Mouse (Mus musculus) stomach, embryonic 15.5 days (tissue): ENCODE results near the gene Enpp6. TPM values are rescaled to one million over a fixed set of nuclear protein-coding genes. Genes with fewer than 3 reads are reported as not detected.

Source experiments
- ATAC-seq: fragments of 200-750 bp; cut with Nextera tagmentation; 2 replicates; pipeline ENCODE4 v1.8.0; 2017; ENCODE audit warnings: low read depth, moderate number of reproducible peaks, moderate TSS enrichment; ENCODE audit not compliant: insufficient read depth, low FRiP score
- H3K27ac ChIP-seq: fragments of 300-500 bp; sonication (generic); 2 replicates; pipeline ENCODE4 v1.5.1; 2015; ENCODE audit warnings: mild to moderate bottlenecking, inconsistent platforms
- H3K27me3 ChIP-seq: fragments of 300-500 bp; sonication (generic); replicated peaks from 2 replicates; pipeline ENCODE4 v1.6.1; 2015; ENCODE audit warnings: inconsistent platforms
- H3K36me3 ChIP-seq: fragments of 300-500 bp; sonication (generic); 2 replicates; pipeline ENCODE4 v1.6.1; 2015; ENCODE audit warnings: inconsistent platforms
- H3K4me1 ChIP-seq: fragments of 300-500 bp; sonication (generic); 2 replicates; pipeline ENCODE4 v1.6.1; 2015; ENCODE audit warnings: inconsistent platforms
- H3K4me2 ChIP-seq: fragments of 300-500 bp; sonication (generic); 2 replicates; pipeline ENCODE4 v1.6.1; 2015; ENCODE audit warnings: mild to moderate bottlenecking, inconsistent platforms
- H3K4me3 ChIP-seq: fragments of 300-500 bp; sonication (generic); replicated peaks from 2 replicates; pipeline ENCODE4 v1.5.1; 2015; ENCODE audit warnings: inconsistent platforms
- H3K9ac ChIP-seq: fragments of 300-500 bp; sonication (generic); 2 replicates; pipeline ENCODE4 v1.6.1; 2015; ENCODE audit warnings: inconsistent platforms
- H3K9me3 ChIP-seq: fragments of 300-500 bp; sonication (generic); 2 replicates; pipeline ENCODE4 v1.6.1; 2016; ENCODE audit warnings: inconsistent platforms
- WGBS: fragments of 180-500 bp; shearing (Covaris S2); methylation state at CpG from one replicate; pipeline ENCODE4 v1.1.7; 2015; 5-methylcytosine and 5-hydroxymethylcytosine counted together
- polyA plus RNA-seq: library from polyadenylated mRNA; unstranded; fragments of >200 nt; fragmentation: Nextera tagmentation; extraction: Ambion mirVana; gene quantifications from 2 replicates; pipeline ENCODE4 v1.2.1, GENCODE M21; 2015

Gene Enpp6
- polyA plus RNA-seq, 1 experiment from 2014 or later, result 0.77 TPM

DNA sequence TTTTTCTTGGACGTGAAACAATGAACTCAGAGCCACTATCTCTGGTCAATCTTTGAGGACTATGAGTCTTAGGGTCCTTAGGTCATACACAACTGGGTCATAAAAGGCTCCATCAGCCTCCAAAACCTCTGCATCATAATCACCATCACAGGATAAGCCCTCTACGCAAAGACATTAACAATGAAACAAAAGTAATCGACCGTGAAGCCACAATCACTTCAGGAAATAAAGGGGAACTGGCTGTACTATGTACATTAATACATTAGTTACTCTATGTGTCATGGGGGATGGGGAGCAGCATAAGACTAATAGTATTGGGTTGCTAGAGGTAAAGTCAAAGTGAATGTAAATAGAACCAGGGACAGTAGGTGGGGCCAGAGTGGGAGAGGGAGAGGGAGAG is 59.7 kb downstream of the Enpp6 start:
- 73% methylated on average over 4 of the region's 4 CpGs for WGBS
- no peaks in the 10 kb centered on the region for H3K9me3 ChIP-seq
- no peak for ATAC-seq
- no peaks in the 10 kb centered on the region for H3K27me3 ChIP-seq
- H3K27ac ChIP-seq, result no peak overlapping the region
- H3K4me2 ChIP-seq, result no peak overlapping the region
- no peaks in the 10 kb centered on the region for H3K4me1 ChIP-seq
- no peak overlapping the region for H3K9ac ChIP-seq
- H3K4me3 ChIP-seq, result no peak overlapping the region
- no peaks in the 10 kb centered on the region for H3K36me3 ChIP-seq

DNA sequence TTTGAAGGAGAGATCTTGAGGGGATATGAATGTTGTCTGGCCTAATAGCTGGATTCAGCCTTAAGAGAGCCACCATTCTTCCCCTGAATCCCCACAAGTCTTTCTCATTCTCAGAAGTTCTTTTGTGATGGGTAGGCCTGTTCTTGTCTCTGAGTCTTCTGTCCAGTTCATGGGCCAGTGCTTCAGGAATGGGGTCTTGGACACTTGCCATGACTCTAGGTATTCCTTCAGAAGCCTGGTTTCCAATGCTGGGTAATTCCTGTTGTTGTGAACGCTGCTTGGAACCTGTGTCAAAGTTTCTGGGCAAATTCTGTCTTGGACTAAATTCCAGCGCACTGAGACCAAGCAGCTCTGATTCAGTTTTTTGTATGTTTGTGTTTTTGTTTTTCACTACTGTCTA is 60.5 kb downstream of the Enpp6 start:
- WGBS, result 89% methylated on average over 2 of the region's 2 CpGs
- no peaks in the 10 kb centered on the region for H3K9me3 ChIP-seq
- no peak overlapping the region for H3K4me3 ChIP-seq
- H3K9ac ChIP-seq, result no peak overlapping the region
- no peak overlapping the region for H3K27ac ChIP-seq
- no peak overlapping the region for H3K4me2 ChIP-seq
- no peaks in the 10 kb centered on the region for H3K27me3 ChIP-seq
- H3K36me3 ChIP-seq, result no peaks in the 10 kb centered on the region
- ATAC-seq, result no peak
- H3K4me1 ChIP-seq, result no peaks in the 10 kb centered on the region

DNA sequence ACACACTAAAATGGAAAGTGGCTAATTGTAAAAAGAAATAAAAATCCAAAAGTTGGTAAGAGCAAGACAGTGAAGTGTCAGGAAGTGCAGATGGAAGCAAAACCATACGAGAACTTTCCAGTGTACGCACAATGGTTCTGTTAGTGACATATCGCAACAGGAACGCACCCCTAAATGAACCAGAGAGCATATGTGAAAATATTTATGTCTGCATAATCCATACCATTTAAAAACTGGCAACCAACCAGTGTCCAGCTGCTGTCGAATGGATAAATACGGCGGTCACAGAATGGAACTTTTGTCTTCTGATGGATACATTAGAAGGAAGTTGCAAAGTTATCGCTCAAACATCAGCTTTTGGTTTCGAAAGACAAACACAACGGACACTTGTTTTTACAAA is 61.9 kb downstream of the Enpp6 start:
- Histone ChIP-seq H3K9me3 (no peaks in the 10 kb centered on the region), H3K9ac (no peak overlapping the region), H3K4me3 (no peak overlapping the region), H3K4me2 (no peak overlapping the region), H3K27ac (peak overlapping the region; percentile 13), H3K36me3 (no peaks in the 10 kb centered on the region), H3K4me1 (no peaks in the 10 kb centered on the region), H3K27me3 (no peaks in the 10 kb centered on the region)
- WGBS, result 61% methylated on average over 10 of the region's 10 CpGs
- ATAC-seq, result peak; percentile 35; the same call in 1 of the 2 replicates

DNA sequence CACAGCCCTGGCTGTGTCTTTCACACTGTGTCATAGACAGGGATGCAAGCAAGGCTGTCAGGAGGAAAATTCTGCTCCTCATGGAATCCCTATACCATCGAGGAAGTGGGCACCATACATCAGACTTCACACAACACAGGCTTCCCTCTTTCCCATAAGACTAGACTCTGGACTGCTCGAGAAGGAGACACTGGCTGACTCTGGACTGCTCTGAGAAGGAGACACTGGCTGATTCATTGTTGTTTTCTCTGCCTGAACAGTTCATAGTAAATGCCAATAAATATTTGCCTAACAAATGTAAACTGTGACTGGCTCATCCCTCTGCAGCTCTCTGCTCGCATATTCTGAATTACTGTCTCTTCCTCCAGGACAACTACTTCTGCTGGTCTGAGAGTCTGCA is 66.0 kb downstream of the Enpp6 start:
- Histone ChIP-seq H3K4me3 (no peak overlapping the region), H3K4me1 (no peaks in the 10 kb centered on the region), H3K9me3 (no peaks in the 10 kb centered on the region), H3K27me3 (no peaks in the 10 kb centered on the region), H3K9ac (no peak overlapping the region), H3K36me3 (no peaks in the 10 kb centered on the region), H3K4me2 (no peak overlapping the region), H3K27ac (no peak overlapping the region)
- 42% methylated on average over 3 of the region's 3 CpGs for WGBS
- ATAC-seq, result no peak; the same call in 1 of the 2 replicates

DNA sequence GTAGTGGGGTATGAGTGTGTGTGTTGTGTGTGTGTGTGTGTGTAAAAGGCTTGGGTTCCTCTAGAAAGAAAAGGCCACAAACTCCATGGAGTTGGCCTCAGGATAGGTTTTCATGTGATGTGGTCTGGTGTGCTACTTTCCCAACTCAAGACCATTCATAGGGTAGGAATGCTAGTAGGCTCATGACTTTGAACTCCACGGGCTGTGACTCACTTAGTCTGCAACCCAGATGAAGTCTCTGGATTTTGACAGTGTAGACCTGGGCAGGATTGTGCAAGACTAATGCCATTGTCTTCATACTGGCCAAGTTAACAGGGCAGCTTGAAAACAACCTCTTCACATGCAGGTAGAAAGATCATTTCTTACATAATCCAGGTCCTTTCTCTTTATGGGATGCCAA is 69.4 kb downstream of the Enpp6 start:
- Histone ChIP-seq H3K9ac (no peak overlapping the region), H3K4me3 (no peak overlapping the region), H3K9me3 (no peaks in the 10 kb centered on the region), H3K27ac (no peak overlapping the region), H3K4me1 (no peaks in the 10 kb centered on the region), H3K4me2 (no peak overlapping the region), H3K27me3 (no peaks in the 10 kb centered on the region), H3K36me3 (no peaks in the 10 kb centered on the region)
- WGBS, result 87% methylated on average over 1 of the region's 1 CpGs
- ATAC-seq, result no peak

DNA sequence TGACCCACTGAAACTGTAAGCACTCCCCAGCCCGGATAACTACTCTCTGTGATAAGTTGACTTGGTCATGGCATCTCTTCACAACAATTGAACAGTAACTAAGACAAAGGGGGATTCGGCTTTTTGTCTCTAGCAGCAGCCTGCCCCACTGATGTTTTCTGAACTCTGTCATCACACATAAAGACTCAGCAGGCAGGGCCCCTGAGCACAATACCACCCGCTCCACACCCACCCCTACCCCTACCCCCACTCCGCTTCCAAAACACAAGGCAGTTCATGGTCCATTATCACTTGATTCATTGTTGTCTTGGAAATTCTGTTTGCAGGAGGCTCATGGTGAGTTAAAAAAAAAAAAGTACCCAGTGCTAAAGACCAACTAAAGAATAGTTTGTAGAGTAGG is 71.8 kb downstream of the Enpp6 start:
- 84% methylated on average over 4 of the region's 4 CpGs for WGBS
- H3K9ac ChIP-seq, result no peak overlapping the region
- H3K27me3 ChIP-seq, result no peaks in the 10 kb centered on the region
- H3K4me3 ChIP-seq, result no peak overlapping the region
- no peaks in the 10 kb centered on the region for H3K36me3 ChIP-seq
- no peaks in the 10 kb centered on the region for H3K4me1 ChIP-seq
- no peak for ATAC-seq
- no peaks in the 10 kb centered on the region for H3K9me3 ChIP-seq
- no peak overlapping the region for H3K4me2 ChIP-seq
- H3K27ac ChIP-seq, result no peak overlapping the region

DNA sequence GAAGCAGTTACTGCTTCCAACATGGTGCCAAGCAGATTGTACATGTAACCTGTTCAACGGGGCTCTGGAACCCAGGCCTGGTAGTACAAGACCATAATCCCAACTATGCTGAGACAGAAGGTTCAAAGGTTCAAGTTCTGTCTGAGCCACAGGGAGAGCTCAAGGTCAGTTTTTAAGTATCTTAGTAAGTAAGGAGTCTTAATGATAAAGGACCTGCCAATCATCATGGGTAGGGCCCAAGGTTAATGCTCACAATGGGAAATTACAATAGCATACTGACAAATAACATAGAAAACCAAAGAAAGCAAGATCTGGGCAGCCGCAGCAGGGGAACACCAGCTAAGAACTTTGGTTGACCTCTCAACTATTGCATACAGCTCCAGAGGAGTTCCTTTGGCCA is 72.3 kb downstream of the Enpp6 start:
- Histone ChIP-seq H3K4me2 (no peak overlapping the region), H3K27me3 (no peaks in the 10 kb centered on the region), H3K9ac (no peak overlapping the region), H3K36me3 (no peaks in the 10 kb centered on the region), H3K9me3 (no peaks in the 10 kb centered on the region), H3K27ac (no peak overlapping the region), H3K4me3 (no peak overlapping the region), H3K4me1 (no peaks in the 10 kb centered on the region)
- WGBS, result 78% methylated on average over 2 of the region's 2 CpGs
- no peak for ATAC-seq

DNA sequence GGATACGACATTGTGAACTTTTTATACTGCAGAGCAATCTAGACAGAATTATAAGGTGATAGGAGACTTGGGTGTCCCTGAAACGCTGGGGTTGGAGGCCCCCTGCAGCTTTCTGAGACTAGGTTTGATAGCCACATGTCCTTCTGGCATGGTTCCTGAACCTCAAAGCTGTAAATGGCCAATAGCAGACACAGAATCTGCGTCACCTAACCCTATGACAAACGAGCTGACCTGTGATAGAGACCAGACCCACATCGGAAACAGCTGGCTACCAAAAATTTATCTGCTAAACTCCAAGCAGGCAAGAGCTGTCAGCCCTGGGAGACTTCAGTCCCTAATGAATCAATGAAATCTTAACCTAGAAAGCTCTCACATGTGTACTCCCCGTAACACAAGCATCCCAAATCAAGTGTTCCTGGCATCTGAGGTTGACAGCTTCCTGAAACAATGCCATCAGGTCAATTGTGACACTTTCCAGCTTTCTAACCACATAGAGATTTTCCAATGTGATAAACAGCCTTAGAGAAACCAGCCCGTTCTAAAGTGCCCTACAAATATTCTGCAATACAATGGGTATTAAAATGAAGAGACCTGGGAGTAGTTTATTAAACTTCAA is 74.5 kb downstream of the Enpp6 start:
- no peaks in the 10 kb centered on the region for H3K27me3 ChIP-seq
- H3K9ac ChIP-seq, result no peak overlapping the region
- no peak for ATAC-seq
- no peaks in the 10 kb centered on the region for H3K4me1 ChIP-seq
- 42% methylated on average over 7 of the region's 7 CpGs for WGBS
- no peak overlapping the region for H3K4me2 ChIP-seq
- H3K9me3 ChIP-seq, result no peaks in the 10 kb centered on the region
- no peak overlapping the region for H3K27ac ChIP-seq
- H3K4me3 ChIP-seq, result no peak overlapping the region
- no peaks in the 10 kb centered on the region for H3K36me3 ChIP-seq

DNA sequence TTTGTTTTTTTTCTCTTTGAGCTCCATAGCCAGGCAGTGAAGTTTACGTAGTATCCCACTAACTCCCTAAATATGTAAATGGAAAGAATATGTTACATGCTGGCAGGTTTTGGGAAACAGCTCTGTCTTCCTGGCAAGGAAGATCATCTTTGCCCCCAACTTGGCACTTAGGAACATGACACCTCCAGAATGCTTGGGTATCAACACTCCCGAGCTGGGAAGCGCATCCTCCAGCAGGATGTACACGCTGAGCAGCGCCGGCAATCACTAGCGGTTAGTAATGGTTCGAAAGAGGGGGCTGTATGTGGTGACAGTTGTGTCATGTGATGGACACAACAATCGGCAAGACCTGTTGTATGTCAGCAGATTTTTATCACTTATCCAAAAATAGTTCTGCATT is 80.4 kb downstream of the Enpp6 start:
- Histone ChIP-seq H3K4me2 (no peak overlapping the region), H3K9ac (no peak overlapping the region), H3K27me3 (no peaks in the 10 kb centered on the region), H3K4me1 (no peaks in the 10 kb centered on the region), H3K36me3 (no peaks in the 10 kb centered on the region), H3K4me3 (no peak overlapping the region), H3K27ac (no peak overlapping the region), H3K9me3 (no peaks in the 10 kb centered on the region)
- 85% methylated on average over 9 of the region's 9 CpGs for WGBS
- no peak for ATAC-seq

DNA sequence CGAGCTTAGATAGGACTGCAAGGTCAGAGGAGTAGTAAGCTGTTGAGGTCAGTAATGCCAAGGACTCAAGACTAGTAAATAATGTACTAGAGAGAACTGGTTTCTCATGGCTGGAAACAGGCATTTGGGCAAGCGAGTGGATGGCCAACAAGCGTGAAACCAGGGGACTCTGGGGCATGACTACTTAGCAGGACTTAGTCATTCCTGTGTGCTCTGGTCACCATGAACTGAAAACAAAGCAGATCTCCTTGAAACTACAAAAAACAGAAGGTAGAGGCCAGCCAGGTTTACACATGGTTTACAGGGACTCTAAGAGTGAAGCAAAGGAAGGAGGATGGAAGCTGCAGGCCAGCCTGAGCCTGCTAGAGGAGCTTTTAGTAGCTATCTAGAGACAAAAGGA is 82.9 kb downstream of the Enpp6 start:
- 76% methylated on average over 3 of the region's 3 CpGs for WGBS
- Histone ChIP-seq H3K36me3 (no peaks in the 10 kb centered on the region), H3K27ac (no peak overlapping the region), H3K4me1 (no peaks in the 10 kb centered on the region), H3K27me3 (no peaks in the 10 kb centered on the region), H3K4me2 (no peak overlapping the region), H3K9me3 (no peaks in the 10 kb centered on the region), H3K4me3 (no peak overlapping the region), H3K9ac (no peak overlapping the region)
- ATAC-seq, result no peak

DNA sequence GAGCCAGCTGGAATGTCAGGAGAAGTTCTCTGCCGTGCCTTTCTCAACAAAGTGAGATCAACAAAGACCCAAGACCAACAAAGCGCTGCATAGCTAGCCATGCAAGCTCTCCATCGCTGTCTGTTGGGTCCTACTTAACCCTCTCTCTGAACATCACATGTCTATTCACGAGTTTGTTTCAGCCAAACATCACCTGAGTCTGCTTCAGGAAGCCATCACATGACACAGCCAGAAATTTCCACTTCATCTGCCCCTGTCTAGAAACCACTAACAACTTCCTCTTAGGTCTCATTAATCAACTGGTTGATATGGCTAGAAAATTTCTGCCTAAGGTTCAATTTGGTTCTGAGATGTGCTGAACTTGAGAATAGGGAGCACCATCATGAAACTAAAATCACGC is 85.3 kb downstream of the Enpp6 start:
- 79% methylated on average over 5 of the region's 5 CpGs for WGBS
- Histone ChIP-seq H3K27me3 (no peaks in the 10 kb centered on the region), H3K4me3 (no peak overlapping the region), H3K36me3 (no peaks in the 10 kb centered on the region), H3K27ac (no peak overlapping the region), H3K4me1 (no peaks in the 10 kb centered on the region), H3K9ac (no peak overlapping the region), H3K4me2 (no peak overlapping the region), H3K9me3 (no peaks in the 10 kb centered on the region)
- ATAC-seq, result no peak

DNA sequence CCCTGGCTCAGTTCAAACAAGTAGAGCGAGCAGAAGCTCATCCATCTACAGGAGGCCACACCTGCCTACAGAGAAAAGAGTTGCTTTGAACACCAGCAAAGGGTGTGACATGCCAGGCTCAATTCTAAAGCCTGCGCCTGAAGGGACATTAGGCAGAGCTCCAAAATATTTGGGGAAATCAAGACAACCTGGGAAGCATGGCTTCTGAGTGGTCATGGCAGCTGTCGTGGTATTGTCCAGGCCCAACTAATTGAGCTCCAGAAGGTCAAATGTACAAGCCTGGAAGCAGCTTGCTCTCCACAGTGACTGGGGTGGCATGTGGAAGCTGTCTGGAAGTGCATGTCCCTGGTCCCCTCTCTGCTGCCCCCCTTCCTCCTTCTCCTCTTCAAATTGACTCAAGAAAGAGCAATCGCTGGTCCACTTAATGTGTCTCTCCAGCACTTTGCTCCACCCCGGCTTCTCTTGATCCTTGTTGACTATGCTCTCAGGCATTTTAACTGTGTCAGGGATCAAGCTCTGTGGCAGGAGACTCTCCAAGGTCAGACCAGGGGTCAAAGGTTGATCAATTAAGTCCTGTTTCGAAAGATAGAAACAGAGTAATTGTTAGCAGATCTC is 89.4 kb downstream of the Enpp6 start:
- H3K9me3 ChIP-seq, result no peaks in the 10 kb centered on the region
- H3K4me2 ChIP-seq, result no peak overlapping the region
- WGBS, result 63% methylated on average over 6 of the region's 6 CpGs
- no peak overlapping the region for H3K27ac ChIP-seq
- no peak overlapping the region for H3K4me3 ChIP-seq
- no peaks in the 10 kb centered on the region for H3K27me3 ChIP-seq
- no peak for ATAC-seq
- H3K36me3 ChIP-seq, result no peaks in the 10 kb centered on the region
- H3K4me1 ChIP-seq, result no peaks in the 10 kb centered on the region
- H3K9ac ChIP-seq, result no peak overlapping the region

DNA sequence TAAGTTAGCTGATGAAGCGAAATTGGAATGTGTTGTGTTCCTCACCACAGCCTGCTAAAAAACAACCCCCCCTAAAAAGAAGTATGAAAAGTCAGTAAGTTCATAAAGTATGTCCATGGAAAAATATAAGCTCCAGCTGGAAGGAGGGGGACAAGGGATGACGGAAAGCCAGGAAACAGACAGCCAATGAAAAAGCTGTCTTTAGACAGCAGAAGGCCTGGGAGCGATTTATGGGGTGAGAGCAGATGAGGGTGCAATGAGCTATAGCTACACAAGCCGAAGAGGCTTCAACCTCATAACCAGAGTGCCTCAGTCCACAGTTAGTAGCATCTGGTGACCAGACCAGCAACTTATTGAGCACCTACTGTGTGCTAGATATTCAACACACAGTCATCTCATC is 93.3 kb downstream of the Enpp6 start:
- H3K27ac ChIP-seq, result no peak overlapping the region
- WGBS, result 59% methylated on average over 4 of the region's 4 CpGs
- no peak overlapping the region for H3K4me2 ChIP-seq
- H3K4me1 ChIP-seq, result peaks cover 6% of the 10 kb centered on the region; the same call in 1 of the 2 replicates
- no peaks in the 10 kb centered on the region for H3K36me3 ChIP-seq
- no peaks in the 10 kb centered on the region for H3K9me3 ChIP-seq
- no peak overlapping the region for H3K9ac ChIP-seq
- H3K27me3 ChIP-seq, result no peaks in the 10 kb centered on the region
- H3K4me3 ChIP-seq, result no peak overlapping the region
- ATAC-seq, result no peak
